Mouse (Mus musculus) MEL (cell line): ENCODE data around the gene Slc2a13. TPM values are rescaled to one million over a fixed set of nuclear protein-coding genes. Genes with fewer than 3 reads are reported as not detected.

Experiments
- DNase-seq: peaks from one replicate; pipeline ENCODE4 v3.0.0; 2011; ENCODE audit warnings: low read depth, low spot score
- H3K27ac ChIP-seq: 2 replicates; pipeline ENCODE4 v1.5.1; 2012; ENCODE audit warnings: low read depth, mild to moderate bottlenecking, control low read depth, low read length, moderate library complexity; ENCODE audit not compliant: control insufficient read depth
- H3K27me3 ChIP-seq, 2 experiments: fragments of 150-350 bp in 1 of 2; sonication (generic) in 1 of 2; 2 replicates each; pipeline ENCODE4 v1.6.1; 2012; ENCODE audit warnings: low read length in 2 of 2, mild to moderate bottlenecking in 2 of 2, improper control_type of control experiment in 1 of 2, moderate library complexity in 1 of 2; ENCODE audit not compliant: insufficient read depth in 2 of 2, control insufficient read depth in 1 of 2
- H3K36me3 ChIP-seq, 2 experiments: 2 replicates each; pipeline ENCODE4 v1.6.1; 2012 to 2014; ENCODE audit warnings: low read length in 2 of 2, improper control_type of control experiment in 1 of 2, inconsistent platforms in 1 of 2, mild to moderate bottlenecking in 1 of 2; ENCODE audit not compliant: insufficient read depth in 2 of 2, control insufficient read depth in 1 of 2
- H3K4me1 ChIP-seq, 2 experiments: fragments of 150-350 bp in 1 of 2; sonication (generic) in 1 of 2; 2 replicates each; pipeline ENCODE4 v1.6.1; 2012; ENCODE audit warnings: low read length in 2 of 2, improper control_type of control experiment in 1 of 2, mild to moderate bottlenecking in 1 of 2; ENCODE audit not compliant: insufficient read depth in 2 of 2, control insufficient read depth in 1 of 2
- H3K4me3 ChIP-seq, 2 experiments: fragments of 150-350 bp in 1 of 2; sonication (generic) in 1 of 2; 2 replicates each; pipeline ENCODE4 v1.5.1; 2012; ENCODE audit warnings: low read depth in 2 of 2, low read length in 2 of 2, mild to moderate bottlenecking in 2 of 2, moderate library complexity in 2 of 2, control low read depth in 1 of 2, improper control_type of control experiment in 1 of 2; ENCODE audit not compliant: control insufficient read depth in 1 of 2, insufficient read depth in 1 of 2
- H3K79me2 ChIP-seq: 2 replicates; pipeline ENCODE4 v1.6.1; 2012; ENCODE audit warnings: mild to moderate bottlenecking, low read length, moderate library complexity; ENCODE audit not compliant: control insufficient read depth, poor library complexity, insufficient read depth
- H3K9ac ChIP-seq: 2 replicates; pipeline ENCODE4 v1.6.1; 2012; ENCODE audit warnings: low read depth, mild to moderate bottlenecking, control low read depth, low read length, moderate library complexity; ENCODE audit not compliant: control insufficient read depth, poor library complexity, severe bottlenecking
- H3K9me3 ChIP-seq: fragments of 150-350 bp; sonication (generic); replicated peaks from 2 replicates; pipeline ENCODE4 v1.6.1; 2012; ENCODE audit warnings: mild to moderate bottlenecking, low read length, improper control_type of control experiment, moderate library complexity; ENCODE audit not compliant: insufficient read depth
- CHD1 ChIP-seq: IDR thresholded peaks from 2 replicates; pipeline ENCODE4 v1.6.1; 2012; ENCODE audit warnings: low read depth, mild to moderate bottlenecking, inconsistent platforms, low read length, improper control_type of control experiment
- CHD2 ChIP-seq: IDR thresholded peaks from 2 replicates; pipeline ENCODE4 v1.6.1; 2011; ENCODE audit warnings: low read length, improper control_type of control experiment
- ETS1 ChIP-seq: IDR thresholded peaks from 2 replicates; pipeline ENCODE4 v1.6.1; 2012; ENCODE audit warnings: low read depth, mild to moderate bottlenecking, inconsistent platforms, low read length, improper control_type of control experiment, moderate library complexity
- HCFC1 ChIP-seq: IDR thresholded peaks from 2 replicates; pipeline ENCODE4 v1.6.1; 2012; ENCODE audit warnings: low read depth, mild to moderate bottlenecking, inconsistent platforms, low read length, improper control_type of control experiment, moderate library complexity
- KAT2A ChIP-seq: conservative IDR thresholded peaks from 2 replicates; pipeline ENCODE4 v1.6.1; 2012; ENCODE audit warnings: low read depth, low read length, improper control_type of control experiment, inconsistent platforms
- MAFK ChIP-seq: IDR thresholded peaks from 2 replicates; pipeline ENCODE4 v1.6.1; 2011; ENCODE audit warnings: low read depth, mild to moderate bottlenecking, low read length, improper control_type of control experiment, borderline replicate concordance
- MXI1 ChIP-seq: IDR thresholded peaks from 2 replicates; pipeline ENCODE4 v1.6.1; 2011; ENCODE audit warnings: mild to moderate bottlenecking, low read depth, low read length, improper control_type of control experiment
- MYC ChIP-seq: IDR thresholded peaks from 2 replicates; pipeline ENCODE4 v1.6.1; 2011; ENCODE audit warnings: low read depth, mild to moderate bottlenecking, low read length, improper control_type of control experiment, moderate library complexity
- POLR2AphosphoS2 ChIP-seq: IDR thresholded peaks from 2 replicates; pipeline ENCODE4 v1.6.1; 2011; ENCODE audit warnings: low read length, improper control_type of control experiment
- POLR2AphosphoS5 ChIP-seq: IDR thresholded peaks from 2 replicates; pipeline ENCODE4 v1.6.1; 2012; ENCODE audit warnings: low read depth, borderline replicate concordance, mild to moderate bottlenecking, inconsistent platforms, low read length, moderate library complexity, mixed read lengths
- RAD21 ChIP-seq: IDR thresholded peaks from 2 replicates; pipeline ENCODE4 v1.6.1; 2011; ENCODE audit warnings: mild to moderate bottlenecking, low read depth, low read length, improper control_type of control experiment
- RCOR1 ChIP-seq: IDR thresholded peaks from 2 replicates; pipeline ENCODE4 v1.6.1; 2012; ENCODE audit warnings: low read depth, mild to moderate bottlenecking, inconsistent platforms, low read length, improper control_type of control experiment
- SIN3A ChIP-seq: IDR thresholded peaks from 2 replicates; pipeline ENCODE4 v1.6.1; 2012; ENCODE audit warnings: low read length, improper control_type of control experiment, inconsistent platforms
- SMC3 ChIP-seq: IDR thresholded peaks from 2 replicates; pipeline ENCODE4 v1.6.1; 2011; ENCODE audit warnings: low read depth, low read length, improper control_type of control experiment
- TAL1 ChIP-seq: IDR thresholded peaks from 2 replicates; pipeline ENCODE4 v1.6.1; 2012; ENCODE audit warnings: mild to moderate bottlenecking, inconsistent platforms, low read length, moderate library complexity, mixed read lengths
- UBTF ChIP-seq: IDR thresholded peaks from 2 replicates; pipeline ENCODE4 v1.6.1; 2012; ENCODE audit warnings: low read depth, mild to moderate bottlenecking, inconsistent platforms, low read length, improper control_type of control experiment, moderate library complexity, borderline replicate concordance; ENCODE audit not compliant: insufficient read depth
- USF1 ChIP-seq: IDR thresholded peaks from 2 replicates; pipeline ENCODE4 v1.6.1; 2014; ENCODE audit warnings: low read depth, mild to moderate bottlenecking, inconsistent platforms, low read length, improper control_type of control experiment, moderate library complexity
- ZC3H11A ChIP-seq: IDR thresholded peaks from 2 replicates; pipeline ENCODE4 v1.6.1; 2012; ENCODE audit warnings: low read depth, mild to moderate bottlenecking, inconsistent platforms, low read length, improper control_type of control experiment
- ZKSCAN1 ChIP-seq: IDR thresholded peaks from 2 replicates; pipeline ENCODE4 v1.6.1; 2012; ENCODE audit warnings: low read depth, mild to moderate bottlenecking, inconsistent platforms, low read length, improper control_type of control experiment, moderate library complexity
- polyA plus RNA-seq, 2 experiments: library from polyadenylated mRNA; stranded (reverse) in 1 of 2; unstranded in 1 of 2; fragments of >175 nt in 1 of 2; fragments of >200 nt in 1 of 2; gene quantifications; 2 replicates each; pipeline versions ENCODE4 v1.2.1 to v1.2.4; 2012; ENCODE audit warnings: low replicate concordance in 2 of 2, low read depth in 1 of 2; ENCODE audit not compliant: insufficient read length in 2 of 2, insufficient read depth in 1 of 2, missing spikeins in 1 of 2
- total RNA-seq: library from RNA; depleted of rRNA; stranded (reverse); fragments of 300-350 nt; gene quantifications from 2 replicates; pipeline ENCODE4 v1.2.3, GENCODE M21; 2012

Slc2a13 gene
- total and polyA plus RNA-seq, 3 experiments, result not detected

- Histone ChIP-seq H3K27me3 (no peaks in the 10 kb centered on the region), H3K9me3 (no peaks in the 10 kb centered on the region), H3K4me1 (no peaks in the 10 kb centered on the region), H3K27ac (no peak overlapping the region), H3K79me2 (no peaks in the 10 kb centered on the region), H3K9ac (no peak overlapping the region), H3K4me3 (no peak overlapping the region), H3K36me3 (no peaks in the 10 kb centered on the region)
- DNase-seq, result no peak
- TF ChIP-seq SIN3A (no peak), ZC3H11A (no peak), HCFC1 (no peak), RAD21 (no peak), TAL1 (no peak), CHD1 (no peak), ETS1 (no peak), USF1 (no peak), CHD2 (no peak), MAFK (no peak), UBTF (no peak), KAT2A (no peak), MXI1 (no peak), MYC (no peak)
Measured at GRCm38 (mm10) chr15:91257140-91257539, 315.9 kb downstream of the Slc2a13 start.

- no peak for DNase-seq
- Histone ChIP-seq H3K9me3 (no peaks in the 10 kb centered on the region), H3K9ac (no peak overlapping the region), H3K27ac (no peak overlapping the region), H3K4me1 (no peaks in the 10 kb centered on the region), H3K79me2 (no peaks in the 10 kb centered on the region), H3K27me3 (no peaks in the 10 kb centered on the region), H3K4me3 (no peak overlapping the region), H3K36me3 (no peaks in the 10 kb centered on the region)
- TF ChIP-seq USF1 (no peak), RAD21 (no peak), SMC3 (no peak), KAT2A (no peak), CHD1 (no peak), ZC3H11A (no peak), RCOR1 (no peak), POLR2AphosphoS5 (no peak), ZKSCAN1 (no peak), POLR2AphosphoS2 (no peak)
Measured at GRCm38 (mm10) chr15:91255308-91255707, 317.8 kb downstream of the Slc2a13 start.
